Comparison of ENCODE assay signal across 20 mouse cellular contexts in the genomic region with DNA sequence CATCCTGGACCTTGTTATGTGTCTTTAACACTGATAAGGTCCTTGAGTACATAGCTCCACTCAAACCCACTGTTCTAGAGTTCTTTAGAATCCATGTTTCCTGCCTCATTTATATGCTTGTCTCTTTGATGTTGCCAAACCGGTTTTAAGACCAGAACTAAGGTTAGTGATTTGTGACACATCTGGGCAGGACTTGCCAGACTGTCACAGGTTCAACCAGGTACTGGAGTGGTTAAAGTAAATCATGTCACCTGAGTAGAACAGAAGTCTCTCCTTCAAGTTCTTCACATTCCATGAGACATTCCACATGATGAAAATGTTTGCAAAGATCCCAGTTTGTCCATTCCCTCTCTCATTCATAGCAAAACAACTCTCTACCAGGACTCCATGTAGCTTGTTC.
"Had no signal": no experiment of that assay in that cellular context is flagged by ENCODE, and none has a peak within 500 bp of the region (broad histone marks: within the 10 kb centered on the region; RNA-seq: fewer than 3 reads in every experiment).

No protein-coding gene starts in this region.

- H3K36me3 ChIP-seq: hindbrain, embryonic 15.5 days; limb, embryonic 12.5 days; limb, embryonic 15.5 days; midbrain, embryonic 10.5 days; midbrain, embryonic 13.5 days; neural tube, embryonic 13.5 days; stomach, embryonic 15.5 days had no signal

- ATAC-seq: intestine, postnatal 0 days; liver, postnatal 0 days; midbrain, embryonic 13.5 days; midbrain, embryonic 16.5 days had no signal

- DNase-seq: kidney, postnatal 4 days; left cerebral cortex, postnatal 4 days; liver, postnatal 0 days; retina, postnatal 1 day; right cerebral cortex, postnatal 25 days; spleen, adult 18-20 months; thymus, postnatal 25 days had no signal

- H3K27ac ChIP-seq: hindbrain, embryonic 15.5 days; limb, embryonic 12.5 days; limb, embryonic 15.5 days; liver, embryonic 14.5 days; midbrain, embryonic 10.5 days; midbrain, embryonic 13.5 days; neural tube, embryonic 13.5 days; stomach, embryonic 15.5 days had no signal

- H3K4me1 ChIP-seq: hindbrain, embryonic 15.5 days; limb, embryonic 12.5 days; limb, embryonic 15.5 days; megakaryocyte, embryonic 14.5 days; stomach, embryonic 15.5 days had no signal

- H3K4me2 ChIP-seq: hindbrain, embryonic 15.5 days; limb, embryonic 12.5 days; limb, embryonic 15.5 days; liver, embryonic 11.5 days; midbrain, embryonic 13.5 days; neural tube, embryonic 13.5 days; stomach, embryonic 15.5 days had no signal

- H3K9ac ChIP-seq: hindbrain, embryonic 15.5 days; limb, embryonic 12.5 days; limb, embryonic 15.5 days; liver, embryonic 14.5 days; liver, postnatal 0 days; midbrain, embryonic 13.5 days; neural tube, embryonic 13.5 days; stomach, embryonic 15.5 days had no signal

- H3K27me3 ChIP-seq: hindbrain, embryonic 15.5 days; limb, embryonic 12.5 days; limb, embryonic 15.5 days; megakaryocyte, embryonic 14.5 days; midbrain, embryonic 13.5 days; neural tube, embryonic 13.5 days; stomach, embryonic 15.5 days had no signal

- H3K4me3 ChIP-seq: hindbrain, embryonic 15.5 days; limb, embryonic 12.5 days; limb, embryonic 15.5 days; megakaryocyte, embryonic 14.5 days; midbrain, embryonic 10.5 days; midbrain, embryonic 13.5 days; myocyte; neural tube, embryonic 13.5 days; stomach, embryonic 15.5 days had no signal

- H3K9me3 ChIP-seq: hindbrain, embryonic 15.5 days; limb, embryonic 12.5 days; limb, embryonic 15.5 days; midbrain, embryonic 10.5 days; midbrain, embryonic 13.5 days; neural tube, embryonic 13.5 days; stomach, embryonic 15.5 days had no signal
